Mouse (Mus musculus): ENCODE results near the gene Tmem9. TPM values are rescaled to one million over a fixed set of nuclear protein-coding genes. Genes with fewer than 3 reads are reported as not detected.

Gene Tmem9
- polyA plus RNA-seq, 1 experiment from 2014 or later, result 123 TPM

DNA sequence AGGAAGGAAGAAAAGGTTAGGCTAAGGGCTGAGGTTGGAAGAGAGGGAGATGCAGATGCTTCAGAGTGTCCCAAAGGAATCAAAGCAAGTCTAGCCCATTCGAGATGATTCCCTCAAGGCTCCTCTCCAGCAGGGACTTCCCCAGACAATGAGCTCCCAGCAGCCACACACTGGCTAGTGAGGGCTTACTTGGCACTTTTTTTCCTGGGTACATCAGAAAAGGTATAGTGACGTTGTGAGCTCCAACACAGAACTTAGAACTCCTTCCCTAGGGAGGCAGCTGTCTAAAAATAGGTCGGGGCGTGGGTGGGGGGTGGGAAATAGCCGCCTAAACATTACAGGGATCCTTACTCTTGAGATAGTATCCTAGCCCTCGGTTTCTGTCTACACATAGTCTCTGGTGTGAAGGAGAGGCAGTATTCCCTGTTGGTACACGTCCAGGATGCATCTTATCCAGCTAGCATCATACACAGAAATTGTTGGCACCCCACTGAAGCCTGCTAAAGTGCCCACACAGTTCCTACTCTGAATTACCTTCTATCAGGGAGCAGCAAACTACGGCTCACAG, 8.1 kb upstream of the Tmem9 start:
- no peaks in the 10 kb centered on the region for H3K9me3 ChIP-seq
- H3K9ac ChIP-seq, result no peak overlapping the region
- no peak overlapping the region for H3K27ac ChIP-seq (replicated peaks)
- H3K36me3 ChIP-seq, result no peaks in the 10 kb centered on the region
- ATAC-seq (ENCODE audit: extremely low read depth, insufficient number of reproducible peaks, low FRiP score, low TSS enrichment), result no peak
- peaks cover 7% of the 10 kb centered on the region for H3K4me1 ChIP-seq
- H3K27me3 ChIP-seq (replicated peaks), result 0 out of 2 replicates have a peak, but pooled peaks cover 12% of the 10 kb centered on the region
- 30% methylated on average over 8 of the region's 8 CpGs for WGBS
- H3K4me3 ChIP-seq, result no peak overlapping the region
- peak overlapping the region; percentile 30; the same call in 1 of the 2 replicates for H3K4me2 ChIP-seq

DNA sequence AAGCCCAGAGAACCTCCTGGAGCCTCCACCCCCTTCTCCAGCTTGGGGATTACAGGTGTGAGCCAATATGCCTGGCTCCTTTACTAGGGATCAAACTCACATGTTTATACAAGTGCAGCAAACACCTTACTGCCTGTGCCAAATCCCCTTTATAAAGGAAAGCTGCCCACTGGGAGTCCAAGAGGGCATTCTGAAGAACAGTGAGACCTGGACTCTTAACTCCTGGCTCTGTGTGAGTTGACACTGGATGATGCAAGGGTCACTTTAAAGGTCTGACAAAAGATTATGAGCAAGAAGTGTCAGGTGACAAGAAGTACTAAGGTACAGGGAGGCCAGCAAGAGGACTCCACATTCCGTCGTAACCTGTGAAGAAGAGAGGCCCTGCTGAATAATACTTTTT, 6.5 kb upstream of the Tmem9 start:
- H3K27ac ChIP-seq (replicated peaks), result no peak overlapping the region
- no peak overlapping the region for H3K4me3 ChIP-seq
- no peaks in the 10 kb centered on the region for H3K9me3 ChIP-seq
- peaks cover 7% of the 10 kb centered on the region for H3K4me1 ChIP-seq
- no peaks in the 10 kb centered on the region for H3K36me3 ChIP-seq
- WGBS, result 86% methylated on average over 2 of the region's 2 CpGs
- no peak overlapping the region for H3K4me2 ChIP-seq
- peaks cover 11% of the 10 kb centered on the region; the same call in 1 of the 2 replicates for H3K27me3 ChIP-seq (replicated peaks)
- H3K9ac ChIP-seq, result no peak overlapping the region
- no peak for ATAC-seq (ENCODE audit: extremely low read depth, insufficient number of reproducible peaks, low FRiP score, low TSS enrichment)

DNA sequence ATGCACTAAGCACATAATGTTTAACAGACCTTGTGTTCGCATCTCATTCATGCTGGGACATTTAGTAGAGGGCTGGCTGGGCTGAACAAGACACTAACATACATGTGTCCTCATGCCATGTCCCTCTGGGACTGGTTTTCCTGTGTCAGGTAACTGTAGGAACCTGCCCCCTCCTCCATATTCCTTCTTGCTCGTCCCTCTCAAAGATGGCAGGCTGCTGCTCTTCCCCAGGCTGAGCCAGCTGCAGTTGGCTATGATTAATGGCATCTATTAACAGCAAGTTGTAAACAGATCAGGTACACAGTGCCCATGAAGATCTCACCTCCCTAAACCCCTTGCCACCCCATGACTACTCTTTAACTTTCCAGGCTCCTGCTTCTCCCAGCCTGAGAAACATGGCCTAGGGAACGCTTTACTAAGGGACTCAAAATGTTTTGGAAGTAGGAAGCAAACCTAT, 1.6 kb upstream of the Tmem9 start, which contains the start of gene Igfn1:
Igfn1 (minus strand) TSS at position 51 of the 457 bp plus-strand sequence.
- Histone ChIP-seq H3K27me3 (replicated peaks) (peaks cover 11% of the 10 kb centered on the region; the same call in 1 of the 2 replicates), H3K9ac (peak within 1 kb of the TSS; percentile 81), H3K27ac (replicated peaks) (no peak within 1 kb of the TSS)

DNA sequence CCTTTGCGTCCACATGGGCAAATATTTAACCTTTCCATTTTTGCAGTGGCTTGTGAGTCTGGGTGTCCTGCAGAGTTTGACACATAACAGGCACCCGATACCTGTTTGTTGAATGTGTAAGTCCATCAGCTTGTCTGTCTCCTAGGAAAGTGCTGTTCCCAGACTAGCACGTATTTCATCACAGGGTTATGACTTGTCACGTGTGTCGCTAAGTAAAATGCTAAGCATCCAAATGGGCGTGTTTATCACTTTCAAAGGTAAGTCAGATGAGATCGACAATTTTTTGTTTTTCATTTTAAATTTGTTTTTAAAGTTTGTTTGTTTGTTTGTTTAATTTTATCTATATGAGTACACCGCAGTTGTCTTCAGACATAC, 196 bp downstream of the Tmem9 start:
- ATAC-seq (ENCODE audit: extremely low read depth, insufficient number of reproducible peaks, low FRiP score, low TSS enrichment), result no peak
- Histone ChIP-seq H3K4me1 (peaks cover 23% of the 10 kb centered on the region), H3K36me3 (no peaks in the 10 kb centered on the region), H3K4me2 (peak overlapping the region; percentile 95), H3K4me3 (peak overlapping the region; percentile 63), H3K27ac (replicated peaks) (no peak overlapping the region), H3K9ac (peak overlapping the region; percentile 81; the same call in 1 of the 2 replicates), H3K27me3 (replicated peaks) (peaks cover 10% of the 10 kb centered on the region; the same call in 1 of the 2 replicates), H3K9me3 (no peaks in the 10 kb centered on the region)
- 14% methylated on average over 8 of the region's 8 CpGs for WGBS

More for the DNA sequence above, 1.6 kb upstream of the Tmem9 start, which contains the start of gene Igfn1:
- WGBS, result 78% methylated on average over 3 of the region's 3 CpGs
- H3K4me1 ChIP-seq, result peaks cover 16% of the 10 kb centered on the region
- peak within 1 kb of the TSS; percentile 63 for H3K4me3 ChIP-seq
- peak within 1 kb of the TSS; percentile 95 for H3K4me2 ChIP-seq
- no peaks in the 10 kb centered on the region for H3K9me3 ChIP-seq
- no peaks in the 10 kb centered on the region for H3K36me3 ChIP-seq
- no peak for ATAC-seq (ENCODE audit: extremely low read depth, insufficient number of reproducible peaks, low FRiP score, low TSS enrichment)

DNA sequence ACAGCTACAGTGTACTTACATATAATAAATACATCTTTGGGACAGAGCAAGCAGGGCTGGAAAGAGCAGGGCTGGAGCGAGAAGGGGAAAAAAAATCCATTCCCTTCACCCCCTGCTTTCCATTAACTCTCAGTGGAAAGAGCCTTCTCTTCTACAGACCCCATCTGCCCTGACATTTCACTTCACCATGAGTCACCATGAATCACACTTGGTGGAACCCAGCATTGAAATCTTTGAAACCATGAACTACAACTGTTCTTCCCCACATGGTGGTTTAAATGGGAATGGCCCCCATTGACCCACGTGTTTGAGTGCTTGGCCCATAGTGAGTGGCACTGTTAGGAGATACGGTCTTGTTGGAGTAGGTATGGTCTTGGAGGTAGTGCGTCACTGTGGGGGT, 2.3 kb downstream of the Tmem9 start:
- no peak for ATAC-seq (ENCODE audit: extremely low read depth, insufficient number of reproducible peaks, low FRiP score, low TSS enrichment)
- 93% methylated on average over 4 of the region's 4 CpGs for WGBS
- Histone ChIP-seq H3K4me2 (no peak overlapping the region), H3K9me3 (no peaks in the 10 kb centered on the region), H3K4me3 (no peak overlapping the region), H3K4me1 (peaks cover 44% of the 10 kb centered on the region), H3K36me3 (no peaks in the 10 kb centered on the region), H3K27me3 (replicated peaks) (peaks cover 10% of the 10 kb centered on the region; the same call in 1 of the 2 replicates), H3K9ac (no peak overlapping the region), H3K27ac (replicated peaks) (no peak overlapping the region)

DNA sequence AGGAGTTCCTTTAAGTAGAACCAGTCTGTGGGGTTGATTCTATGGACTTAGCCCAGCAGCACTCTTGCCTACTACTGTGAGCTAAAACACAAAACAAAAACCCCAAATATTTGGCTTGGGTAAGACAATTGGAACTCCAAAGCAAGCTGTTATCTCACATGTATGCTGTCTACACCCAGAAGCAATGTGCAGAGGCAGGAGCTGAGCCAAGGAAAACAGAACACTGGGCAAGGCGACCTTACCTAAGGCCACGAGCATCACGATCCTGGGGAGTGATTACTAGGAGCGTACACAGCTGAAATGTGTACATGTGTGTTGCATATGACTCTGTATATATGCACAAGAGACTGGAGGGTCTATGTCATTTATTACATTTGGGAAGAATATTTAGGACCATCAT, 5.6 kb downstream of the Tmem9 start:
- Histone ChIP-seq H3K36me3 (no peaks in the 10 kb centered on the region), H3K4me2 (no peak overlapping the region), H3K27me3 (replicated peaks) (no peaks in the 10 kb centered on the region), H3K27ac (replicated peaks) (no peak overlapping the region), H3K4me1 (peaks cover 39% of the 10 kb centered on the region), H3K9ac (no peak overlapping the region), H3K4me3 (no peak overlapping the region), H3K9me3 (no peaks in the 10 kb centered on the region)
- 51% methylated on average over 4 of the region's 4 CpGs for WGBS
- ATAC-seq (ENCODE audit: extremely low read depth, insufficient number of reproducible peaks, low FRiP score, low TSS enrichment), result no peak

DNA sequence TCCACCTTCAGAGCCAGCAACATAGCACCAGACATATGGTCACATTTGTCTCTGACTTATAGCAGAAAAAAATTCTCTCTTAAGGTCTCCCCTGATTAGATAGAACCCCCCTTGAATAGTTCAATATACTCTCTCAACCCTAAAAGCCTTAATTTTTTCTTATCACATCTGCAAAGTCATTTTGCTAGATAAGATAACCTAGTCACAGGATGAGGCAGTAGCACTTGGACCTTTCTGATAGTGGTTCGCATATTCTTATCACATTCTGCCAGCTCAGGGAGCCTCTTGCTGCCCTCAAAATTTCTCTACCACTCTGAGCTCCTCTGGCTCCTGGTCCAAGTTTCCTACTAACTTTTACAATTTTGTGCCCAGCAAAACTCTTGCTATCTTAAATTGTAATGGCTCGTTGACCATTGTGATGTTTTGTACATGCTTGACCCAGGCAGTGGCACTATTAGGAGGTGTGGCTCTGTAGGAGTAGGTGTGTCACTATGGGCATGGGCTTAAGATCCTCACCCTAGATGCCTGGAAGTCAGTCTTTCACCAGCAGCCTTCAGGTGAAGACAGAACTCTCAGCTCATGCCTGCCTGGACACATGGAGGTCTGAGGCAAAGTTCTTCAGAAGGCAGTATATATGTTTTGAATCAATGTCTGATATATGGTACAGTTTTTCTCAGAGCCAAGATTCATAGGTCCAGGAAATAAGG, 7.0 kb downstream of the Tmem9 start:
- WGBS, result 37% methylated on average over 2 of the region's 2 CpGs
- Histone ChIP-seq H3K27me3 (replicated peaks) (no peaks in the 10 kb centered on the region), H3K4me3 (no peak overlapping the region), H3K27ac (replicated peaks) (no peak overlapping the region), H3K36me3 (peaks cover 6% of the 10 kb centered on the region), H3K9me3 (no peaks in the 10 kb centered on the region), H3K4me2 (no peak overlapping the region), H3K9ac (no peak overlapping the region), H3K4me1 (peaks cover 49% of the 10 kb centered on the region)
- no peak for ATAC-seq (ENCODE audit: extremely low read depth, insufficient number of reproducible peaks, low FRiP score, low TSS enrichment)

DNA sequence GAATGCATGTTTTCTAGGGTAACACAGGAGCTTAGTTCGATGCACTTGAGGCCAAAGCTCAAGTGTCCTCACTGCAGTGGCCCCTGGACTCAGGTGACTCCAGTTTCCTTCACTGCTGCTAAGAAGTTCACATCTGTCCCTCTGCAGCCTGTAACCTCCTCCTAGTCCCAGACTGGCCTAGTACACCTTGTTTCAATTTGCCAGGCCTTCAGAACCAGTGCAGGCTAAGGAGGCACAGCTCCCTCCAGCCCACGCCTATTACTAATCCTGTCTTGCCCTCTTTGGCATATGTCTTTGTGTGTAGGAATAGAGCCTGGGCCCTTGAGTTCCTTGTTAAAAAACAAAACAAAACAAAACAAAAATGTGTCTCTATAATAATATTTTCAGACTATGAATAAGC, 9.4 kb downstream of the Tmem9 start:
- Histone ChIP-seq H3K4me1 (peaks cover 43% of the 10 kb centered on the region), H3K27ac (replicated peaks) (0 out of 2 replicates have a peak overlapping the region, but pooled peaks have one; percentile 17), H3K4me3 (peak overlapping the region; percentile 84), H3K4me2 (peak overlapping the region; percentile 95), H3K36me3 (peaks cover 27% of the 10 kb centered on the region), H3K9me3 (no peaks in the 10 kb centered on the region), H3K9ac (peak overlapping the region; percentile 93), H3K27me3 (replicated peaks) (no peaks in the 10 kb centered on the region)
- 78% methylated on average over 2 of the region's 2 CpGs for WGBS
- ATAC-seq (ENCODE audit: extremely low read depth, insufficient number of reproducible peaks, low FRiP score, low TSS enrichment), result no peak

DNA sequence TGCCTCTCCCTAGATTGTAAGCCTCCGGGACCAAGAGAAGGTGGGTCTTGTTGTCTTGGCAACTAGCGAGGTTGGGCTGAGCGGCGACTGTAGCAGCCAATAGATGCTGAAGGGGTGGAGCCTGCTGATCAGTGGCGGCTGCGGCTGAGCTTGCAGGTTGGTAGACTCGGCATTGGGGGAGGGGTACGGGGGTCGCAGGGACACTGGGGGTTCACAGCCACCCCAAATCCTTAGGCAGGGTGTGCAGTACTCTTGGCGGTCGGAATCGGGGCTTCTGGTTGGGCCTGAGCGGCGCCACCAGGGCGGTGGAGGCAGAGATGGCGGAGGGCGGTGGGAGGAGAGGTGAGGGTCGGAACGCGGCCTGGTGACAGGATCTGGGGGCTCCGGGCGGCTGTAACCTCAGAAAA, 10.0 kb downstream of the Tmem9 start:
- H3K4me2 ChIP-seq, result peak overlapping the region; percentile 95
- peak; percentile 90 for ATAC-seq (ENCODE audit: extremely low read depth, insufficient number of reproducible peaks, low FRiP score, low TSS enrichment)
- H3K27ac ChIP-seq (replicated peaks), result peak overlapping the region; percentile 75
- H3K4me3 ChIP-seq, result peak overlapping the region; percentile 84
- H3K27me3 ChIP-seq (replicated peaks), result no peaks in the 10 kb centered on the region
- peaks cover 42% of the 10 kb centered on the region for H3K4me1 ChIP-seq
- WGBS, result under 1% methylated on average over 22 of the region's 22 CpGs
- H3K9me3 ChIP-seq, result no peaks in the 10 kb centered on the region
- peaks cover 33% of the 10 kb centered on the region for H3K36me3 ChIP-seq
- peak overlapping the region; percentile 93 for H3K9ac ChIP-seq

DNA sequence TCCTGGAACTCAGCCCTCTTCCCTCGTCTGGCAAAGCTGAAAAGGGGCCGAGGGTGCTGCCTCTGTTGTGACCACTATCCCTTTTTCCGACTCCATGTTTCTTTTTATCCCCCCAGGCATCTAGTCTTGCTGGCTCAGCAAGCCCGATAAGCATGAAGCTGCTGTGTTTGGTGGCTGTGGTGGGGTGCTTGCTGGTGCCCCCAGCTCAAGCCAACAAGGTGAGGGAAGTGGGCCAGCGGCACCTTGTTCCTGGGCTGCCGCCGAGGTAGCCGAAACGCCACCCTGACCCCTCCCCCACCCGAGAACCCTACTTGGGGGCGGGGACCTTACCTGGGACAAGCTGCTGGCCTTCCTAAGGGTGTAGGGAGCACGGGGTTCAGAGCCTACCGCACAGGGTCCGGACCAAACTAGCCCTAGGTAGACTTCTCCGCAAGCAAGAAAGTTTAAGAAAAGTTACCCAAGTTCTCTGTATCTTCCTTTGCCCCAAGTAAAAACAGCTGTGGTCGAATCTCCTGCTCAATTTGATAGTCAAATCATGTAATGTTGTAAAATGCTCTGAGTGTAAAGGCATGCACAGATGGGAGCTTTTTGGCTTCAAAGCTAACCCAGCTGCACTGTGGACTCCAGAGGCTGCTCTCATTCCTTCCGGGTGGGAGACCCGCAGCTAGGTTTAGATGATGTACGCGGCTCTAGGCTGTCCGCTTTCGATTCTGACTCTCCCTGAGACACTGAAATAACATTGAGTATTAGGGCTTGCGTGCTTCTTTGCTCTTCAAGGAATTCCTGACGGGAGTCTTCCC, 10.6 kb downstream of the Tmem9 start:
- H3K27me3 ChIP-seq (replicated peaks), result no peaks in the 10 kb centered on the region
- H3K9me3 ChIP-seq, result no peaks in the 10 kb centered on the region
- peaks cover 40% of the 10 kb centered on the region for H3K36me3 ChIP-seq
- H3K27ac ChIP-seq (replicated peaks), result peak overlapping the region; percentile 75
- peak overlapping the region; percentile 93 for H3K9ac ChIP-seq
- WGBS, result 3% methylated on average over 24 of the region's 24 CpGs
- ATAC-seq (ENCODE audit: extremely low read depth, insufficient number of reproducible peaks, low FRiP score, low TSS enrichment), result peak; percentile 75; the same call in 1 of the 2 replicates
- peak overlapping the region; percentile 95 for H3K4me2 ChIP-seq
- H3K4me1 ChIP-seq, result peaks cover 38% of the 10 kb centered on the region
- H3K4me3 ChIP-seq, result peak overlapping the region; percentile 84

DNA sequence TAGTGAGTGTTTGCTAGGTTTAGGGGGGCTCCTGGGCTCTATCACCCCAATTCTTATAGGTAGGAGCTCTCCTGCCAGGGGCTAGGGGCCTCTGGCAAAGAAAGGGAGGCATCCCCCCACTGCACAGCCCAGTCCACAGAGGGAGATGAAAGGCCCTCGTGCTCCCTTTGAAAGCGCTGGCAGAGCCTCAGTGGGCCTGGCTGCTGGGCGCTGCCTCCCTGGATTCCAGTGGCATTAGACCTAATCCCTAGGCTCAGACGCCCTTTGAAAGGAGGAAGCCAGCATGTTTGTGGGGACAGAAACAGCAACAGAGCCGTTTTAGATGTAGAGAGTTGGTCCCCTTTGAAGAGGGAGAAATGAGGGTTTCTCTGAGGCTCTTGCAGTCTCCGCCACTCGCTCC, 22.3 kb downstream of the Tmem9 start:
- H3K36me3 ChIP-seq, result peaks cover 98% of the 10 kb centered on the region

More for the DNA sequence above, 22.3 kb downstream of the Tmem9 start:
- 61% methylated on average over 7 of the region's 7 CpGs for WGBS
- no peaks in the 10 kb centered on the region for H3K27me3 ChIP-seq (replicated peaks)
- H3K4me2 ChIP-seq, result no peak overlapping the region
- H3K9me3 ChIP-seq, result no peaks in the 10 kb centered on the region
- H3K27ac ChIP-seq (replicated peaks), result 0 out of 2 replicates have a peak overlapping the region, but pooled peaks have one; percentile 12
- no peak overlapping the region for H3K9ac ChIP-seq
- peaks cover 21% of the 10 kb centered on the region for H3K4me1 ChIP-seq
- no peak for ATAC-seq (ENCODE audit: extremely low read depth, insufficient number of reproducible peaks, low FRiP score, low TSS enrichment)
- H3K4me3 ChIP-seq, result no peak overlapping the region
